Mouse (Mus musculus) CD4-positive naive resting alpha-beta T cell, adult 76 days (primary cell): ENCODE results near the gene 4930451I11Rik. TPM values are rescaled to one million over a fixed set of nuclear protein-coding genes. Genes with fewer than 3 reads are reported as not detected.

Experiments used
- total RNA-seq: library from RNA; stranded (reverse); gene quantifications from one replicate; pipeline ENCODE4 v1.2.4, GENCODE M21; 2023

The 4930451I11Rik gene
- not detected for total RNA-seq

GRCm38 (mm10) chr7:126831539-126831938 lies at the start of gene 4930451I11Rik:
TSS of gene 4930451I11Rik (minus strand) at chr7:126831639.

GRCm38 (mm10) chr7:126862147-126862784 lies 30.8 kb upstream of the 4930451I11Rik start, which contains the start of gene Ino80e:
TSS of gene Ino80e (minus strand) at chr7:126862377.

DNA sequence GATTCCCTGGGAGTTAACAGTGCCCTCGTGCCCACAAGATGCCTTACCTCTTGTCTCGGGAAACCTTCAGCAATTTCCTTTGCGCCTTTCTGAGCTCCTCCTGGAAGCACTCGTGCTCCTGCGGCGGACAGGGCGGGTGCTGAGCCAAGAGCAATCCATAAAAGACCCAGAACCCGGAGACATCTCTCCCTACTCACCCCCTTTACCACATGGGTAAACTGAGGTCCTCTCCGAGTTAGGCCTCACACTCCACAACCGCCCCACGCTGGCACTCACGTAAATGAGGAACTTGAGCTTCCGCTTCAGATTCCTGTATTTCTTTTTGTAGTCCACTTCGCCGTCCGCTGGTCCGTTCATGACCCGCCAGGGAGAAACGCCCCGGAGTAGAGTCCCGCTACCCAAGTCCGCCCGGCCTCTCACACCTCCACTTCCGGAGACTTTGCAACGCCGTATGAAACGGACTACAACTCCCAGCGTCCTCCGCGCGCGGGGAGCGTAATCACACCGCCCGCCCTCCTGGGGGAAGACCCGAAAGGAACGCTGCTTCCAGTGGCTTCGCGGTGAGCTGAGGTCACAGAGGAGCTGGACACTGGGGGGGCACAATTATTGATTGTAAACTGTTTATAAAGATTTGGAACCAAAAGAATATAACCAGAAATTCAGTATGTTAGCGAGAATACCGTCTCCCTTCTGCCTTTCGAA lies 30.1 kb upstream of the 4930451I11Rik start, which contains the start of gene Hirip3:
Hirip3 (plus strand) TSS at position 544 of the 702 bp plus-strand sequence.

DNA sequence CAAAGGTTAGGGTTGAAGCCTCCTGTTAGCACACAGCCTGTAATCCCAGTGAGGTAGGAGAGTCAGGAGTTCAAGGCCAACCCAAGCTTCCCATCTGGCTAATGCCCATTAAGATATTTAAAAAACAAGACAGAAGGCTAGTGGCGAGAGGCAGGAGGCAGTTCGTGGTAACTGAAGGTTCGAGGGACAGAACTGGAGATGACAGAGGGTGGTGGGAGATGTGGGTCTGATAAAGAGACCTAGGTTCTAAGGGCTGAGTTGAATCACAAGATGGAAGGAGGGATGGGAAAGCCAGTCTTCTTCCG lies 15.6 kb upstream of the 4930451I11Rik start, which contains the start of gene Doc2a:
Doc2a (plus strand) TSS at position 301 of the 305 bp plus-strand sequence.

DNA sequence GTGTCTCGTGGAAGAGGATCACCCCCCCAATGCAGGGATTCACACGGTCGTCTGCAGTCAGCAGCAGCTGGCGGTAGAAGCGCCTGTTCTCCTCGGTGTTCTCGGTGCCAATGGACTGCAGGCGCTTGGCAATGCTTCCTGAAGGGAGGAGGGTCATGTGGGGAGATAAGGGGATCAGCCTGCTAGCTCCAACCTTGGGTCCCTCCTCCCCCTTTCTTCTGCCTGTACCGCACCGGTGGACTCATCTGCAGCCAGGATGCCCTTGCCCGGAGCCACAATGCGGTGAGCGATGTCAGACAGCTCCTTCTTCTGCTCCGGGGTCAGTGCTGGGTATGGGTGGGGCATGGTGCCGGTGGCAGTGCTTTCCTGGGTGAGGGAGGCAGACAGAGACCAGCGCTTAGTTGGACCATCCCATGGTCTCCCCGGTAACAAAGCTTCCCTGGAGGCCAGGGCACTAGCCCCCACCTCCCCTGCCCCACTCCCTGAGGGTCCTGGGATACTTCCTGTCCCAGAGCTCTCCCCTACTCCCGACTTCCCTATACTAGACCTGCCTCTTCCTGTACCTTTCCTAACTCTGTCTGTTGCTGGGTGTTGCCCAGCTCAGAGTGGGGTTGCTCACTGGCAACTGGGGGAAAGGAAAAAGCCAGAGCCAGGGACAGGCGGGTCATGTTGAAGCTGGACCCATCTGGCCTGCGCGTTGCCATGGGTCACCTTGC lies 33.9 kb downstream of the 4930451I11Rik start, which contains the start of gene Fam57b:
Fam57b (plus strand) TSS at position 258 of the 716 bp plus-strand sequence.

GRCm38 (mm10) chr7:126791851-126792720 lies 39.4 kb downstream of the 4930451I11Rik start, which contains the start of gene Ppp4c:
TSS of gene Ppp4c (minus strand) at chr7:126792496.

GRCm38 (mm10) chr7:126780971-126781635 lies 50.3 kb downstream of the 4930451I11Rik start, which contains the start of gene Tbx6:
TSS of gene Tbx6 (plus strand) at chr7:126781483.

Other genes with a start within 250 kb of the 4930451I11Rik start
- 4.6 TPM for gene Apobr, start 246.7 kb downstream of the 4930451I11Rik start, total RNA-seq
- gene Cln3, start 245.8 kb downstream of the 4930451I11Rik start, total RNA-seq, result 90.5 TPM
- not detected for gene Il27, start 236.7 kb downstream of the 4930451I11Rik start, total RNA-seq
- not detected for gene Nupr1, start 200.8 kb downstream of the 4930451I11Rik start, total RNA-seq
- 58.8 TPM for gene Sgf29, start 182.3 kb downstream of the 4930451I11Rik start, total RNA-seq
- gene Sult1a1, start 155.2 kb downstream of the 4930451I11Rik start, total RNA-seq, result 0.59 TPM
- gene Bola2, start 136.2 kb downstream of the 4930451I11Rik start, total RNA-seq, result 127 TPM
- 6.8 TPM for gene Slx1b, start 135.9 kb downstream of the 4930451I11Rik start, total RNA-seq
- 1,152 TPM for gene Coro1a, start 123.9 kb downstream of the 4930451I11Rik start, total RNA-seq
- 29.3 TPM for gene Mapk3, start 72.0 kb downstream of the 4930451I11Rik start, total RNA-seq
- gene Gdpd3, start 65.3 kb downstream of the 4930451I11Rik start, total RNA-seq, result 2.6 TPM
- 256 TPM for gene Ypel3, start 54.7 kb downstream of the 4930451I11Rik start, total RNA-seq
- 8.0 TPM for gene Tbx6, start 50.2 kb downstream of the 4930451I11Rik start, total RNA-seq
- gene Ppp4c, start 39.1 kb downstream of the 4930451I11Rik start, total RNA-seq, result 239 TPM
- not detected for gene Fam57b, start 34.0 kb downstream of the 4930451I11Rik start, total RNA-seq
- not detected for gene Doc2a, start 15.8 kb upstream of the 4930451I11Rik start, total RNA-seq
- 24.4 TPM for gene Hirip3, start 30.3 kb upstream of the 4930451I11Rik start, total RNA-seq
- 60.5 TPM for gene Ino80e, start 30.7 kb upstream of the 4930451I11Rik start, total RNA-seq
- 72.3 TPM for gene Taok2, start 53.1 kb upstream of the 4930451I11Rik start, total RNA-seq
- 22.6 TPM for gene Tmem219, start 91.3 kb upstream of the 4930451I11Rik start, total RNA-seq
- gene Kctd13, start 97.2 kb upstream of the 4930451I11Rik start, total RNA-seq, result 37.3 TPM
- gene Asphd1, start 117.9 kb upstream of the 4930451I11Rik start, total RNA-seq, result not detected
- gene Sez6l2, start 118.9 kb upstream of the 4930451I11Rik start, total RNA-seq, result 6.1 TPM
- gene Cdipt, start 144.3 kb upstream of the 4930451I11Rik start, total RNA-seq, result 99.9 TPM
- 0.62 TPM for gene Cdiptos, start 144.5 kb upstream of the 4930451I11Rik start, total RNA-seq
- 25.5 TPM for gene Mvp, start 183.0 kb upstream of the 4930451I11Rik start, total RNA-seq
- gene Pagr1b, start 184.8 kb upstream of the 4930451I11Rik start, total RNA-seq, result 5.4 TPM
- gene Pagr1a, start 185.7 kb upstream of the 4930451I11Rik start, total RNA-seq, result 26.5 TPM
- 32.5 TPM for gene Gm42742, start 189.5 kb upstream of the 4930451I11Rik start, total RNA-seq
- 5.3 TPM for gene Prrt2, start 189.6 kb upstream of the 4930451I11Rik start, total RNA-seq
- gene Maz, start 195.4 kb upstream of the 4930451I11Rik start, total RNA-seq, result 197 TPM
- gene Kif22, start 210.8 kb upstream of the 4930451I11Rik start, total RNA-seq, result 3.0 TPM